Mouse (Mus musculus) G1E (cell line): ENCODE results near the gene Fbxl14.

Experiments
- CTCF ChIP-seq: IDR thresholded peaks from 2 replicates; pipeline ENCODE4 v1.5.1; 2012; ENCODE audit warnings: low read depth, low read length, inconsistent platforms, mixed read lengths
- GATA1 ChIP-seq: IDR thresholded peaks from 2 replicates; pipeline ENCODE4 v1.6.1; 2012; ENCODE audit warnings: borderline replicate concordance, low read length, inconsistent platforms, mixed read lengths
- GATA2 ChIP-seq: IDR thresholded peaks from 2 replicates; pipeline ENCODE4 v1.6.1; 2012; ENCODE audit warnings: low read depth, low read length, inconsistent platforms, borderline replicate concordance
- TAL1 ChIP-seq: conservative IDR thresholded peaks from 2 replicates; pipeline ENCODE4 v1.6.1; 2012; ENCODE audit warnings: low read depth, low read length, inconsistent platforms, mixed read lengths

GRCm38 (mm10) chr6:119466921-119467784 lies 12.3 kb upstream of the Fbxl14 start:
- no peak for TF ChIP-seq CTCF
- no peak for TF ChIP-seq TAL1
- no peak for TF ChIP-seq GATA1
- no peak for TF ChIP-seq GATA2
